Comparison of ENCODE assay signal across 8 mouse cellular contexts in the genomic region with DNA sequence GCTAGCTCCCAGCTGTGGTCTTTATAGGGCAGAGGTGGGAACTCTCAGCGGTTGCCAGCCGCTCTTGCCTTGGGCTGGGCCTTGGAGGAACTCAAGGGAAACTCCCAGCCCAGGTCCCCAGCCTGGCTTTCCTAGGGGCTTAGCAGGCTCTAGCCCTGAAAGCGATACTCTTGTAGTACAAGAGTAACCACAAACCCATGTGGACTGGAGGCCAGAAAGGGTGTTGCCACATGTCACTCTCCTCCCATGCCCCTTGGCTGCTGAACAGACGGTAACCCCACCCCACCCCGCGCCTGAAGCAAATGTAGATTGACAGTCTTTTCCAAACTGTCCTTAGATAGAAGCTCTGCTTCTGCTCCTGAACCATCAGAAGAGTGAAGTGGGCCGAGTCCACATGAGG. TPM values are rescaled to one million over a fixed set of nuclear protein-coding genes. Genes with fewer than 3 reads are reported as not detected.
DNase-seq lines count a peak whose midpoint lies in the region; ATAC-seq lines count a peak whose summit lies in the region.

No protein-coding gene starts in this region.

- H3K27me3 ChIP-seq in limb, embryonic 11.5 days (ENCODE audit: control insufficient read depth, insufficient read depth, low read length) = no peaks in the 10 kb centered on the region
- no peaks in the 10 kb centered on the region for H3K27me3 ChIP-seq in limb, embryonic 10.5 days (ENCODE audit: low read depth, poor library complexity, severe bottlenecking)
- H3K27me3 ChIP-seq in lung, embryonic 16.5 days (ENCODE audit: control insufficient read depth, insufficient read depth, low read depth, low read length) = no peaks in the 10 kb centered on the region
- H3K27me3 ChIP-seq in stomach, embryonic 16.5 days (ENCODE audit: control insufficient read depth, insufficient read depth, low read length) = no peaks in the 10 kb centered on the region

- peak; percentile 55 for DNase-seq in limb, embryonic 11.5 days (ENCODE audit: low spot score)
- DNase-seq in limb, embryonic 10.5 days (ENCODE audit: low spot score) = no peak
- peak; percentile 79 for DNase-seq in gastrocnemius, adult 18-20 months (ENCODE audit: low spot score)
- no peak for DNase-seq in right cerebral cortex, postnatal 4 days
- no peak for DNase-seq in cerebellum, adult 11-12 months
- DNase-seq in left cerebral cortex, postnatal 10 days (ENCODE audit: extremely low spot score in 1 of 2, low spot score in 2 of 2) = no peak

- 47% methylated on average over 7 of the region's 7 CpGs for WGBS in limb, embryonic 11.5 days
- 65% methylated on average over 7 of the region's 7 CpGs for WGBS in limb, embryonic 10.5 days
- 65% methylated on average over 7 of the region's 7 CpGs for WGBS in lung, embryonic 16.5 days
- 45% methylated on average over 7 of the region's 7 CpGs for WGBS in stomach, embryonic 16.5 days

- H3K9ac ChIP-seq in limb, embryonic 11.5 days (ENCODE audit: low read length) = no peak overlapping the region
- H3K9ac ChIP-seq in lung, embryonic 16.5 days (ENCODE audit: low read length) = no peak overlapping the region
- H3K9ac ChIP-seq in stomach, embryonic 16.5 days (ENCODE audit: low read length) = no peak overlapping the region

- no peaks in the 10 kb centered on the region for H3K9me3 ChIP-seq in limb, embryonic 11.5 days (ENCODE audit: control insufficient read depth, low read length)
- H3K9me3 ChIP-seq in limb, embryonic 10.5 days (replicated peaks) = no peaks in the 10 kb centered on the region
- H3K9me3 ChIP-seq in lung, embryonic 16.5 days (ENCODE audit: control insufficient read depth, low read length) = no peaks in the 10 kb centered on the region
- no peaks in the 10 kb centered on the region for H3K9me3 ChIP-seq in stomach, embryonic 16.5 days (replicated peaks; ENCODE audit: control insufficient read depth, low read length)

- peaks cover 19% of the 10 kb centered on the region for H3K4me1 ChIP-seq in limb, embryonic 11.5 days (ENCODE audit: control insufficient read depth, insufficient read depth, low read length)
- peaks cover 57% of the 10 kb centered on the region for H3K4me1 ChIP-seq in limb, embryonic 10.5 days
- H3K4me1 ChIP-seq in lung, embryonic 16.5 days (replicated peaks; ENCODE audit: control insufficient read depth, insufficient read depth, low read length) = peaks cover 4% of the 10 kb centered on the region; the same call in 1 of the 2 replicates
- H3K4me1 ChIP-seq in stomach, embryonic 16.5 days (ENCODE audit: control insufficient read depth, insufficient read depth, low read length) = peaks cover 19% of the 10 kb centered on the region

- no peaks in the 10 kb centered on the region for H3K36me3 ChIP-seq in limb, embryonic 11.5 days (ENCODE audit: control insufficient read depth, insufficient read depth, low read length)
- no peaks in the 10 kb centered on the region for H3K36me3 ChIP-seq in limb, embryonic 10.5 days
- H3K36me3 ChIP-seq in lung, embryonic 16.5 days (ENCODE audit: control insufficient read depth, insufficient read depth, low read length) = no peaks in the 10 kb centered on the region
- no peaks in the 10 kb centered on the region for H3K36me3 ChIP-seq in stomach, embryonic 16.5 days (ENCODE audit: control insufficient read depth, insufficient read depth, low read length)

- ATAC-seq in limb, embryonic 11.5 days (ENCODE audit: insufficient number of reproducible peaks, low FRiP score, low TSS enrichment, low read depth) = peak; percentile 44; the same call in 1 of the 2 replicates
- ATAC-seq in lung, embryonic 16.5 days (ENCODE audit: low read depth) = 0 out of 2 replicates have a peak, but pooled peaks have one; percentile 23
- peak; percentile 67; the same call in 1 of the 2 replicates for ATAC-seq in stomach, embryonic 16.5 days (ENCODE audit: insufficient read depth, low FRiP score)

- H3K4me2 ChIP-seq in limb, embryonic 11.5 days (ENCODE audit: low read depth, severe bottlenecking) = no peak overlapping the region
- no peak overlapping the region for H3K4me2 ChIP-seq in lung, embryonic 16.5 days (ENCODE audit: low read depth, low read length)
- H3K4me2 ChIP-seq in stomach, embryonic 16.5 days (ENCODE audit: low read depth, low read length) = no peak overlapping the region

- intact Hi-C loops in left cerebral cortex, postnatal 10 days (cut with DNase I) = no loop called here

- H3K27ac ChIP-seq in limb, embryonic 11.5 days (replicated peaks; ENCODE audit: low read depth, low read length) = 0 out of 2 replicates have a peak overlapping the region, but pooled peaks have one; percentile 26
- H3K27ac ChIP-seq in limb, embryonic 10.5 days = no peak overlapping the region
- no peak overlapping the region for H3K27ac ChIP-seq in lung, embryonic 16.5 days (ENCODE audit: low read length)
- H3K27ac ChIP-seq in stomach, embryonic 16.5 days (ENCODE audit: low read length) = peak overlapping the region; percentile 39; the same call in 1 of the 2 replicates

- H3K4me3 ChIP-seq in limb, embryonic 11.5 days (ENCODE audit: low read depth, low read length) = no peak overlapping the region
- no peak overlapping the region for H3K4me3 ChIP-seq in limb, embryonic 10.5 days
- H3K4me3 ChIP-seq in lung, embryonic 16.5 days (ENCODE audit: low read length) = no peak overlapping the region
- H3K4me3 ChIP-seq in stomach, embryonic 16.5 days (replicated peaks; ENCODE audit: low read length) = no peak overlapping the region

RNA-seq across cellular contexts. Expression of gene Sik3, which starts 55.1 kb away (rescaled TPM):
- 10.6 and 10.8 TPM in 2 replicates for polyA plus RNA-seq in limb, embryonic 11.5 days (2014; fragmentation: Nextera tagmentation; extraction: Ambion mirVana)
- 10.6 and 11.3 TPM in 2 replicates for polyA plus RNA-seq in limb, embryonic 10.5 days (2016; fragmentation: Nextera tagmentation; extraction: Ambion mirVana)
- 10 to 100 TPM; 37.4 to 38.3 TPM for total RNA-seq in gastrocnemius, adult 18-20 months (2021)
- polyA plus RNA-seq in lung, embryonic 16.5 days (2015; fragmentation: Nextera tagmentation; extraction: Ambion mirVana) = 5.2 and 5.8 TPM in 2 replicates
- polyA plus RNA-seq in stomach, embryonic 16.5 days (2015; fragmentation: Nextera tagmentation; extraction: Ambion mirVana) = 5.1 and 5.7 TPM in 2 replicates
- total RNA-seq in left cerebral cortex, postnatal 10 days (2021) = 10 to 100 TPM; 77.0 to 82.3 TPM

RNA-seq across cellular contexts. Expression of gene Pafah1b2, which starts 55.2 kb away (rescaled TPM):
- 219 and 224 TPM in 2 replicates for polyA plus RNA-seq in limb, embryonic 11.5 days (2014; fragmentation: Nextera tagmentation; extraction: Ambion mirVana)
- polyA plus RNA-seq in limb, embryonic 10.5 days (2016; fragmentation: Nextera tagmentation; extraction: Ambion mirVana) = 246 and 265 TPM in 2 replicates
- total RNA-seq in gastrocnemius, adult 18-20 months (2021) = 10 to 100 TPM; 23.6 to 32.0 TPM
- polyA plus RNA-seq in lung, embryonic 16.5 days (2015; fragmentation: Nextera tagmentation; extraction: Ambion mirVana) = 149 and 157 TPM in 2 replicates
- polyA plus RNA-seq in stomach, embryonic 16.5 days (2015; fragmentation: Nextera tagmentation; extraction: Ambion mirVana) = 143 and 152 TPM in 2 replicates
- total RNA-seq in left cerebral cortex, postnatal 10 days (2021) = 100 to 1,000 TPM; 223 to 224 TPM

Comparison
In these comparisons a context has a peak if more than half of its experiments do, and no peak if none do; other contexts are left out.
1. DNase-seq: peak in limb, embryonic 11.5 days (single experiment) and gastrocnemius, adult 18-20 months (single experiment); none in limb, embryonic 10.5 days (single experiment), right cerebral cortex, postnatal 4 days (single experiment), cerebellum, adult 11-12 months (single experiment) and left cerebral cortex, postnatal 10 days (0 of 2).
2. H3K27ac ChIP-seq: peak in limb, embryonic 11.5 days (single experiment) and stomach, embryonic 16.5 days (single experiment); none in limb, embryonic 10.5 days (single experiment) and lung, embryonic 16.5 days (single experiment).
3. Peak in every context shown above with its lines, with median percentiles within 50 percentile points of each other: ATAC-seq.